Mouse (Mus musculus): ENCODE measurements around the gene Mta1.

The Mta1 gene

GRCm38 (mm10) chr12:113149341-113149740 is 51.3 kb downstream of the Mta1 start:
- no peak for DNase-seq (ENCODE audit: low spot score in 2 of 2)

GRCm38 (mm10) chr12:113149896-113150295 is 51.8 kb downstream of the Mta1 start:
- no peak for DNase-seq (ENCODE audit: low spot score in 2 of 2)

- DNase-seq (ENCODE audit: low spot score in 2 of 2) = no peak
Observed at GRCm38 (mm10) chr12:113150591-113150990, 52.5 kb downstream of the Mta1 start.

DNA sequence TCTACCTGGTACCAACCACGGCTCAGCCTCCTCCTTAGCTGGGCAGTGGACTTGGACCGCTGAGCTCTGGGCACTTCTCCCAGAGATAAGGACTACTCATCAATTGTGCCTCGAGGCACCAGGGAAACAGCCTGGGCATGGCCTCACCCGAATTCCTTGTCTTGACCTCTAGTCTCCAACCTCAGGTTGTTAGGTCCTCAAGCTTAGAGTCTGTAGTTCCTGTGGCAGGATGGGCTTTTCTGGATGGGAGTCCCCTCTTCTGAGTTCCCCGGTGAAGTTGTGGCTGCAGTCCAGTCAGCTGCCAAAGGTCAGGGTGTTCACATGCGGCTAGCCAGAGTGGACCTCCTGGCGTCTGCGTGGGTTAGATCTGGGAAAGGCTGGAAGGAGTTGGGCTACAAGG is 53.0 kb downstream of the Mta1 start:
- no peak for DNase-seq (ENCODE audit: low spot score in 2 of 2)

DNA sequence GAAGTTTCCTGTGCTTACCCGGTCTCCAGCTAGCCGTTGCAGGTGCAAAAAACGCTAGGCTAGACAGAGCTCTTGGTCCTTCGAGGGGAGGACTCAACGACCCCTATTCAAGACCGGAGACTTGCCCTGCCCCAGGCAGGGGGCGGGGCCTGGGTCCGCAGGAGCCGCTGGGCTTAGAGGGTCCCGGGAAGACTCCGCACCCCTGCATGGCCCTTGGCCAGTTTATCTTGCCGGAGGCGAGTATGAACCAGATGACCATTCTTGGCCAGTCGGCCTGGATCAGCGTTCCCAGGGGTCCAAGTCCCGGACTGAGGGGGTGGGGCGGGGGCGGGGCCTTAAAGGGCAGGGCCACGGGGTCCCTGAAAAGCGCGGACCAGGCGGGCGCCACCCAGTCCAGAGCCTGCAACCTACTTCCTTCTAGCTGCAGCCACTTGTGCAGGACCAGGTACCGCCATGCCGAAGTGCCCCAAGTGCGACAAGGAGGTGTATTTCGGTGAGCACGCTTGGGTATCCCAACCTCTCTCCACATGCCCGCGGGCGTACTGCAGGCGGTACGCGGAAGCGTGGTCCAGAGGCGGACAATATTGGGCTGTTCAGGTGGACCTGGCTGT is 53.7 kb downstream of the Mta1 start:
- DNase-seq (ENCODE audit: low spot score in 2 of 2) = no peak

- DNase-seq (ENCODE audit: low spot score in 2 of 2) = no peak
Observed at GRCm38 (mm10) chr12:113152272-113152661, 54.2 kb downstream of the Mta1 start.

DNA sequence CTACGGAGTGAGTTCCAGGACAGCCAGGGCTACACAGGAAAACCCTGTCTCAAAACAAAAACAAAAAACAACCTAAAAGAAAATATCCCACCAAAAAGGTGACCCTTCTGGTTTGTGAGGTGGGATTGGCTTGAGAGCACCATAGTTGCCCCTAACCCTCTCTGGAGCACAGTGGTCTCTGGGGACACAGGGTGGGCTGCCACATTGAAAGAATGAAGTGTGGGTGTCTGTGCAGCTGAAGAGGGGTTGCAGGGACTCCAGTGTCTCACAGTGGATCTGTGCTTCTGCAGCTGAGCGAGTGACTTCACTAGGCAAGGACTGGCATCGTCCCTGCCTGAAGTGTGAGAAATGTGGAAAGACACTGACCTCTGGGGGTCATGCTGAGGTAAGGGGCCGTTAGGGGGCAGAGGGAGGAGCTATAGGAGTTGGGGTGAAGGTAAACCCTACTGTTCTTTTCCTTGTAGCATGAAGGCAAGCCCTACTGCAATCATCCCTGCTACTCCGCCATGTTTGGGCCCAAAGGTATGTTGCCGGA is 55.0 kb downstream of the Mta1 start:
- no peak for DNase-seq (ENCODE audit: low spot score in 2 of 2)

- peak in 1 of 2 experiments; percentile 4 for DNase-seq (ENCODE audit: low spot score in 2 of 2)
Observed at GRCm38 (mm10) chr12:113153971-113154370, 55.9 kb downstream of the Mta1 start.

- peak in 1 of 2 experiments; percentile 7 for DNase-seq (ENCODE audit: low spot score in 2 of 2)
Observed at GRCm38 (mm10) chr12:113154747-113155075, 56.6 kb downstream of the Mta1 start.

GRCm38 (mm10) chr12:113155076-113155771 is 57.1 kb downstream of the Mta1 start:
- peak; percentile 34 to 39 for DNase-seq (ENCODE audit: low spot score in 2 of 2)

- DNase-seq (ENCODE audit: low spot score in 2 of 2) = peak; percentile 98 to 99
Observed at GRCm38 (mm10) chr12:113155887-113156539, 57.9 kb downstream of the Mta1 start, which contains the start of gene Tedc1. Gene Tedc1, plus strand, starts transcription at chr12:113156421.

DNA sequence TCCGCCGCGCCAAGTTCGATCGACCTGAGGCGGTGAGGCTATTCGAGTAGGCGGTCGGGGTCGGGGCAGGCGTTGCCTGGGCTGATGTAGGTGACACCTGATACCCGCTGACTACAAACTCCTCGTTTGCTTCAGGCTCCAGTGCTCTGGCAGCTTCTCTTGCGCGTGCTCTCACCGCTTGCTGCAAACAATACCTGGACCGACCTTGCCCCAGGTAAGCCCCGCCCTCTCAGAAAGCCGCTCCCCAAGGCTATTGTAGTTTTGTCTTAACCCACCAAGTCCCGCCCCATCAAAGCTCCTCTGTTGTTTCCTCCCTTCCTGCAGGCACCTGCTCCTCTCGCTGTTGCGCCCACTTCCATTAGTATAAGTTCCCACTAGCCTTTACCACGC is 58.5 kb downstream of the Mta1 start:
- no peak for DNase-seq (ENCODE audit: low spot score in 2 of 2)

DNA sequence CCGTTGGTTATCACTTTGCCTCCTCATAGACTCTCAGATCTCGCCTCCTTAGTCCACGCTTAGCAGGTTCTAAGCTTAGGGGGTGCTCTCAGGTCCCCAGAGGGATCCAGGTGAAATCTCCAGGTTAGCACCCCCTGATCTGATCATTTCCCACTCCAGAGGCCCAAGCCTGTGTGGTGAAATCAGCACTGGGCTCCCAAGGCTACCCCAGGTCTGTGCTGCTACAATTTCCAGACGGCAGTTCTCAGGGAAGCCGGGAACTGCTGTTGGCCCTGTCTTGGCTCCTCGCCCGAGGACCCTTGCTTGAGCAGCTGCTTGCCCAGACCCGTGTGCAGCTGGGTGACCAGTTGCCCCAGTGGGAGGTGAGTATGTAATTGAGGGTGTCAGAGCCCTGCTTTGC is 58.9 kb downstream of the Mta1 start:
- DNase-seq (ENCODE audit: low spot score in 2 of 2) = peak in 1 of 2 experiments; percentile 19

GRCm38 (mm10) chr12:113157521-113157920 is 59.4 kb downstream of the Mta1 start:
- no peak for DNase-seq (ENCODE audit: low spot score in 2 of 2)

DNA sequence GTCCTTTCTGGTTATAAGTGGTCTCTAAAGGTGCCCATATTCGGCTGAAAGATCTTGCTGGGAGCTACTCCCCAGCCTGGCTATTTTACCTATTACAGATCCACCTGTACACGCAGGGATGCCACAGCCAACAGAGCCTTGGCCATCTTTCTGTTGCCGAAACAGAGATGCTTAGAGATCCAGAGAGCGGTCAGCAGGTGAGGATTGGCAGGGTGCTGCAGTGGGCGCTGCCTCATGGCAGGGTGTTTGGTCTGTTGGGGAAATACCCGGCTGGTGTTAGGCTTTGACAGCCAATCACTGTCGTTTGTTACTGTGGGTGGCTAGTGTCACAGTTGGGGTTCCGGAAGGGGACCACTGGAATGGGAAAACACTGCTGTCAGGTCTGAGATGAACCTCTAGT is 59.9 kb downstream of the Mta1 start:
- DNase-seq (ENCODE audit: low spot score in 2 of 2) = no peak

GRCm38 (mm10) chr12:113163561-113164006 is 65.5 kb downstream of the Mta1 start:
- DNase-seq (ENCODE audit: low spot score in 2 of 2) = peak in 1 of 2 experiments; percentile 62

DNA sequence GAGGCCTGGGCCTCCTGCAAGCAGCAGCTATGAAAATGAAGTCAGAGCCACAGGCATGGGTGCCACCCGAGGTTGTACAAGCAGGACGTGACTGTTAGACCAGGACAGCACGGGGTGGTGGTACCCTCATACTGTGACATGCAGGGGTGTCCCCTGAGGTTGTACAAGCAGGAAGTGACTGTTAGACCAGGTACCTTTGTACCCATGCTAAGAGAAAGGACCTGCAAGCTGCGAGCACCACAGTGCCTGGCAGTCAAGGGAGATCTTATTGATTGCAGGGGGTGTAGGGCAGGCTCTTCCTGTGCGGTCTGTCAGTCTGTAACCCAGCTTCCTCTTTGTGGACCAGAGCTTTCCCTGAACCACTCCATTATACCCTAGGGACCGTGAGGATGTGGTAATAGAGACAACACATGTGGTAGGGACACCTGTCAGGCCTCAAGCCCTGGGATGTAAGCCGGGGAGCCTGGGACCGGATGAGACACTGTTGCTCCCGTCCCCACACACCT is 70.0 kb downstream of the Mta1 start:
- no peak for DNase-seq (ENCODE audit: low spot score in 2 of 2)

DNA sequence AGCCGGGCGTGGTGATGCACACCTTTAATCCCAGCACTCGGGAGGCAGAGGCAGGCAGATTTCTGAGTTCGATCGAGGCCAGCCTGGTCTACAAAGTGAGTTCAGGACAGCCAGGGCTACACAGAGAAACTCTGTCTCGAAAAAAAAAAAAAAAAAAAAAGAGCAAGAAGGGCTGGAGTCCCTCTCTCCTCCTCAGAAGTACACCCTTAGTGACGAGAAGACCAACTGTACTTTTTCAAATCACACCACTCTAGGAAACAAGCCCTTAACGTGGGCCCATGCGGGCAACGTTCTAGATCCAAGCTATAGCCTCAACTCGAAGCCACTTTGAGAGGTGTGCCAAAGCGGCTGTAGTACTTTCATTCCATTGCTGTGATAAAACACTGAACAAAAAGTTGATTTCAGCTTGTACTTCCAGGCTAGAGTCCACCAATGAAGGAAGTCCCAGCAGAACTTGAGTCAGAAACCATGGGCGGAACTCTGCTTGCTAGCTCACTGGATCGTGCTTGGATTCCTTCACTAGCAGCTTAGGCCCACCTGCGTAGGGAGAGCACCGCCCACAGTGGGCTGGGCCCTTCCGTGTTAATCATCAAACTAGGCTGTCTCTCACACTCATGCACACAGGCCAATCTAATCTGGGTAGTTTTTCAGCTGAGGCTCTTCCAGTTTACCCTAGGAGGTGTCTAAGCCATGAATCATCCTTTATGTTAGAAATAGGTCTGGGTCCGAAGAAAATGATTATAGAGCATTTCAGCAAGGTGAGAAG is 79.1 kb downstream of the Mta1 start:
- no peak for DNase-seq (ENCODE audit: low spot score in 2 of 2)

GRCm38 (mm10) chr12:113181020-113181419 is 82.9 kb downstream of the Mta1 start:
- no peak for DNase-seq (ENCODE audit: low spot score in 2 of 2)

DNA sequence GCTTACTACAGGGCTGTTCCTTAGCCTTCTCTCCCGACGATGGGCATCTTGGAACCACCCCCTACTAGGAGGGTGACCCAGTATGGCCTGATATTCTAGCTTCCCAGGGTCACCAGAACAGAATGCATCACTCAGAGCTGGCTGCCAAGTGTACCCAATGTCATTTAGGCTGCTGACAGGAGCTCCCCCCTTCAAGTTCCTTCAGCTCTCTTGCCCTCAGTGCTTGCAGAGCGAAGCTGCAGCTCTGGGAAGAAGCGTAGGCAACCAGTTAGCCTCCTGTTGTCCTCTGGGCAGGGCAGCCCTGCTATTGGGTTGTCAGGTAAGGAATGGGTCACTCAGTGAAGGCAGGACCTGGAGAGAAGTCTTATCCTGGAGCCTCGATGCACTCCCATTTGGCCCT is 86.9 kb downstream of the Mta1 start:
- no peak for DNase-seq (ENCODE audit: low spot score in 2 of 2)

DNA sequence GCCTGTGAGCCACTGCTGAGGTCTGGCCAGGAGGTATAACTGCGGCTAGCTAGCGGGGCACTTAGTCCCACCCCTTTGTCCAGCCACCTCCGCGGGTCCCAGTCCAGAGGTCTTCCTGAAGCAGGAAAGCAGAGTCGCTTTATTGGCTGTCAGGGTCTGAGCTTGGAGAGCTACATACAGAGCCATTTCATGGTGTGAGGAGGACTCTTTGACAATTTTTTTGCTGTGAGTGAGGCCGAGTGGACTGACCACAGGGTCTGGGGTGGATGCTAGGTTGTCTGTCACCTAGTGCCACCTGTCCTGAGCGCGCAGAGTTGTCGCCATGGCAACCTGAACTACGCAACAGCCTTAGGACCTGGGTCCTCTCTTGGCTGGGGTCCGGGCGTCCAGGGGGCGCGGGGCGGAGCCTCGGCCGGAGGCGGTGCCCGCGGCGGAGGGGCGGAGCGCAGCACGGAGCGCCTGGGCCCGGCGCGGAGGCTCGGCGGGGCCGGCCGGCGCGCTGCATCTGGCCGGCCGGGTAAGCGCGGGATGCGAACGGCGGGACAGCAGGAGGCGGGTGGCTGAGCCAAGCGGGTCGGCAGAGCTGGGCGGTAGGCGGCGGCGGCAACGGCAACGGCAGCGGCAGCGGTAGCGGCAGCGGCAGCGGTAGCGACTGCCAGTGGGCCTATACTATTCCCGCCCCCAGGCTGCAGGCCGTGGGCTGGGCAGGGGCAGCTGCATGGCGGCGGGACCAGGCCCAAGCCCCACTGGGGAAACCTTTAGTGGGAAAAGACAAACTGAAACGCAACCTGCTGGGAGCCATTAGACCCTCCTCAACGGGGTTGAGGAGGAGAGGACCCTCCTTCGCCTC is 87.6 kb downstream of the Mta1 start, which contains the start of gene Tmem121:
Tmem121 (plus strand) TSS at position 489 of the 850 bp plus-strand sequence.
- DNase-seq (ENCODE audit: low spot score in 2 of 2) = peak in 1 of 2 experiments; percentile 37
